Mouse (Mus musculus) heart, postnatal 14 days (tissue): ENCODE measurements around the gene Il23r. TPM values are rescaled to one million over a fixed set of nuclear protein-coding genes. Genes with fewer than 3 reads are reported as not detected.
"Not testable (repeated sequence)": the region's sequence is repeated elsewhere in the genome, so short reads cannot be mapped to it uniquely, and the experiment has no call there.

Experiments used
- DNase-seq, 2 experiments: peaks; one replicate each; pipeline ENCODE4 v3.0.0; 2021 to 2022
- intact Hi-C: fragments of 180-260 bp; cut with DNase I; formaldehyde crosslinking; loops from one replicate; pipeline ENCODE4 v1.15.1; 2025
- long read RNA-seq, 2 experiments: library from polyadenylated mRNA; stranded (forward); transcript quantifications; one replicate each; pipeline ENCODE4 v2.0.0; 2021
- total RNA-seq, 2 experiments: library from RNA; stranded (reverse); gene quantifications; 2 replicates each; pipeline ENCODE4 v1.2.3; 2021

Il23r gene
- total RNA-seq: not detected
- long read RNA-seq, experiment 1: 0 reads
- long read RNA-seq, experiment 2: 0 reads

DNA sequence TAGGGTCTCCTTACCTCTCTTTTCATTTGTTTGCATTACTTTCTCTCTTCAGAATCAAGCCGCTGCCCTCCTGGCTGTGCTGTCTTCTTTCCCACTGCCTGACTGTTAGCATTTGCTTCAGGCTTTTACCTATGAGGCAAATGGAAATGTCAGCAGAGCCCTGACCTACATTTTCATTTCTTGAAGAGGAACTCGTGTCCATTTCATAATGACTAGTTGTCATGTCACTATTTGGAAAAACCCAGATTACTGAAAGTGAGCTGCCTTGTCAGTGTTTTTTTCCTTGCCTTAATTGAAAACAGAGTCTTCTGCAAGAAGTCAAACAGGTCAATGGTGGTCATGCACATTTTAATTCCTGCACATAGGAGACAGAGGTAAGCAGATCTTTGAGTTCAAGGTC lies at the start of gene Il23r:
Il23r (minus strand) TSS at position 101 of the 400 bp plus-strand sequence.
- intact Hi-C loops: no loop called here
- DNase-seq: no peak

DNA sequence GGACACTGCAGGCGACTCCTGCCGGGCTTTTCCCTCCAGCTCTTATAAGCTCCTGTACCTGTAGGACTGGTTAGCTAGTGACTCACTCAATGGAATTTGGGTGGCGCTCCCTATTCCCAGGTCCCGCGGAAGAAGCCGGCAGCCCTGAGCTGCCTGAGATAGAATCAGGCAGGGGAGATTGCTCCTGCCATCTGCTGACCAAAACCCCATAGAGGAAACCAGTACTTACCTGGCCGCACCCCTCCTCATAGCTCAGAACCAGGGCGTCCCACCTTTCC lies 44.1 kb upstream of the Il23r start, which contains the start of gene Tacstd2:
Tacstd2 (minus strand) TSS at position 20 of the 278 bp plus-strand sequence.
- intact Hi-C loops: no loop called here

DNA sequence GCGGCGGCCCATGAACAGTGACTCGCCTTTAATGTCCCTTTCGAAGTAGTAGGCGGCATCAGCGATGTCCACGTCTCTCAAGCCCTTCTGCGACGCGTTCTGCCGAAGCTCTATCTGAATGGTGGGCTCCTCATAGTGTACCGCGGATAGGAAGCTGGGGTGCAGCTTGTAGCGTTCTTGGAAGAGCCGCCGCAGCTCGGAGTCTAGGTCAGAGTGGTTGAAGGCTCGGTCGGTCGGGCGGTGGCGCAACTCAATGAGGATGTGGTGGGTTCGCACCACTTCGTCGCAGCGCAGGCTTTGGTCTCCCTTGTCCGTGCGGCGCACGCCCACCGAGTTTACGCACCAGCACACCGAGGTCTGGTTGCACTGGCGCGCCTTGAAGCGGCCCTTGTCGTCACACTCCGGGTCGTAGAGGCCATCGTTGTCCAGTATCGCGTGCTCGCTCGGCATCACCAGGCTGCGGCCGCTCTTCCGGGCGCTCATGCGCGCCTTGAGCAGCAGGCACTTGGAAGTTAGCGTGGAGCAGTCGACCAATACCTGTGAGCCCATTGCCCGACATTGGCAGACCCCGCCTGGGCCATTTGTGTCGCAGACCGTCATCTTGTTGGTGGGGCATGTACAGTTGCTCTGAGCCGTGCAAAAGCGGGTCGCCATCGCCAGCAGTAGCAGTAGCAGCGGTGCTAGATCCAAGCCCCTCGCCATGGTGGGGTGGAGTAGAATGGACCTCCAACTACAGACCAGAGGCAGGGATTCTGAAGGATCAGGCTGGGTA lies 43.5 kb upstream of the Il23r start:
- DNase-seq: no peak
- intact Hi-C loops: no loop called here

More for the DNA sequence above, 44.1 kb upstream of the Il23r start, which contains the start of gene Tacstd2:
- no peak for DNase-seq

DNA sequence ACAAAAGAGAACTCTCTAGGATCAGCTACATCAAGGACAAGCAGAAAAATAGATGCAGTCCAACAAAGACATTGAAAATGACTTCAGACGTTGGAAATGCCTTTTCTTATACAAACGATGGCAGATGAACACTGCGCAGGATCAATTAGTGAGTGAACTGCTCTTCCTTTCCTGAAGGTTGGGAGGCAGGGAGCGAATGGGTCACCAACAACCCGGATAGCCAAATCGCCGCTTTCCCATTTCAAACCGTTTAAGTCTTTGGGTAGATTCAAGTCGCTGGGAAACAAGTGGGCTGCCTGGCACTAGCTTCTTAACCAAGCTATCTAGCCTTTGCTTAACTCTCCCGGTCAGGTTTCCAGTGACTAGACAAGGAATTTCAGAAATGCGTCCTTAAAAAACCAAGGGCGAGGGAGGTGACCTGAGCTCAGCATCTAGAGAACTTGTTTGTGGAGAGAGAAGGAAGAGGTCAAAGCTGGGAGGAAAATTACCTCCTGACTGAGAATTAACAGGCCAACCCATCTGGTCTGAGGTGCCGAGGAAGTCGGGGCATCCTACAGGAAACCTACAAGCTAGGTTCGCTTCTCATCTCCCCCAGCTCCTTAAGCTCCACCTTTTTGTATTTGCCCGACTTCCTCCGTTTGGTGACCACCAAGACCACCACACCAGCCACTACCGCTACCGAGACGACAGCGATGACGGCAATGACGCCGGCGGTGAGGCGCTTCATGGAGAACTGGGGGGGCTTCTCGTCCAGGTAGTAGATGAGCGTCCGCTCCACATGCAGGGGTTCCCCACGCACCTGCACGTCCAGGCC lies 42.7 kb upstream of the Il23r start:
- DNase-seq: no peak
- intact Hi-C loops: no loop called here

DNA sequence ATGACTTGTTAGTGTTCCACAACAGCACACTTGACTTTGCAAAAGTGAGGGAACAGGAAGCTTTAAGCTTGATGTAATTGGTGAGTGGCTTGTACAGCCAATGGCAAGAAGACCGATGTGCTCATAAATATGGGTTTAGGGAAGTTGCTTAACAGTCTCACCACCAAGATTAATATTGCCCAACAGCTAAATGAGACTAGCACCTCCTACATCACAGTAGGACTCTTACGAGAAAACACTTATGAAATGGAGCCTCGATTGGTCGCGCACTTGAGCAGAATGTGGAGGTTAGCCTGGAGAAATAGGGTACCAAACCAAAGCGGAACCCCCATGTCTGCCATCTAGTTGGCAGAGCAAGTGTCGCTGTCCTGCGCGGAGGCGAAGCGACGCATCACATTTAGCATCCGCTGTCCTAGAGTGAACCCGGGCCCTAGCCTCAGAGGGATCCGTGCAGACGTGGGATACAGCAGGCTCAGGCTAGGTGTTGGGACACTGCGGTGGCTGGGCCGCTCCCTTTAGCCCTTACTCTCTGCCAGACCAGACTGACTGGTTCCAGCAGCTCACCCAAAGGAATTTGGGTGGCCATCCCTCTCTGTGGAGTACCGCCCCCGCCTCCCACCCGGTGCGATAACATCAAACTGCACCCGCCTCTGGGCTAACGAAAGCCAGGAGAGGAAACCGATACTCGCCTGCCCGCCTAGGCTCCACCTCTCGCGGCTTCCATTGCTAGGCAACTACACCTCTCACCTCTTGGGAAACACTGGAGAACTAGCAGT lies 41.2 kb upstream of the Il23r start:
- intact Hi-C loops: no loop called here
- DNase-seq: no peak

- intact Hi-C loops: no loop called here
- no peak for DNase-seq
Observed at GRCm38 (mm10) chr6:67531822-67532162, 40.1 kb upstream of the Il23r start.

- no peak for DNase-seq
- intact Hi-C loops: no loop called here
Observed at GRCm38 (mm10) chr6:67530992-67531821, 39.6 kb upstream of the Il23r start.

- intact Hi-C loops: no loop called here
- no peak for DNase-seq
Observed at GRCm38 (mm10) chr6:67526356-67526755, 34.7 kb upstream of the Il23r start.

DNA sequence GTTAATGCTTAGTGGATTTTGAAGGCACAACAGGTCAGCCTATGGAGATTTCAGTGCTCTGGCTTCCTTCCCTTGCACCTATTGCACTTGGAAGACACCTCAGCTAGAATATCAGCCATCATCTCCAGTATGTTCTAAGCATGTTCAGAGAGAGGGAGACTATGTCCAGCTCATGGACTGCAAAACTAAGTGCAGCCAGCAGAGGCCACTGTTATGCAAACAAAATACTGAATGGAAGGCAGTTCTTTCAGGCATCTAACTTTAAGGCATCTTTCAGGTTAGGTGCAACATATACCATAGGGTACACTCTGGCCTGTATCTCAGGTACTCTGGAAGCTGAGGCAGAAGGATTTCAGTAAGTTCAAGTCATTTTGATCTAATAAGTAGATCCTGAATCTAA lies 19.1 kb upstream of the Il23r start:
- DNase-seq: peak; percentile 10 to 53
- intact Hi-C loops: no loop called here

DNA sequence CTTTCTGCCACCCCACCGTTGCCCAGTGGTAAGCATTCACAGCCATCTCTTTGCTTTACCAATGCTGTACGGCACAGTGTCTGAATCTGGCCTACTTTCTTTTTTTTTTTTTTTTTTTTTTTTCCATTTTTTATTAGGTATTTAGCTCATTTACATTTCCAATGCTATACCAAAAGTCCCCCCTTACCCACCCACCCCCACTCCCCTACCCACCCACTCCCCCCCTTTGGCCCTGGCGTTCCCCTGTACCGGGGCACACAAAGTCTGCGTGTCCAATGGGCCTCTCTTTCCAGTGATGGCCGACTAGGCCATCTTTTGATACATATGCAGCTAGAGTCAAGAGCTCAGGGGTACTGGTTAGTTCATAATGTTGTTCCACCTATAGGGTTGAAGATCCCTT lies 10.3 kb upstream of the Il23r start:
- intact Hi-C loops, DNase-seq: not testable (repeated sequence)

DNA sequence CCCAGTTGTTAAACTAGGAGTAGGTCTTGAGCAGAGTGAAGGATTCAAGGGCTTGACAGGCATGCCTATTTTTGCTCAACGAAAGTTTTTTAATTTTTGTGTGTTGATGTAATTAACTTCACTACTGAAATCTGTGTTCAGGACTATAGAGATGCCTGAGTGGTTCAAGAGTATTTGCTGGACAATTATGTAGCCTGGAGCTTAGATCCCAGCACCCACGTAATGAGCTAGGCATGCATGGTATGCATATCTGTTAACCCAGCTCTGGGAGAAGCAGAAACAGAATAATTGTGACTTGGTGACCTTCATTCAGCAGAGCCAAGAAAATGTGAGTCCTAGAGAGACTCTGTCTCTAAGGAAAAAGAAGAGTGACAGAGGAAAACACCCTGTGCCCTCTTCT lies 10.6 kb downstream of the Il23r start:
- DNase-seq: no peak
- intact Hi-C loops: no loop called here

GRCm38 (mm10) chr6:67471242-67471641 lies 20.4 kb downstream of the Il23r start:
- DNase-seq: no peak

DNA sequence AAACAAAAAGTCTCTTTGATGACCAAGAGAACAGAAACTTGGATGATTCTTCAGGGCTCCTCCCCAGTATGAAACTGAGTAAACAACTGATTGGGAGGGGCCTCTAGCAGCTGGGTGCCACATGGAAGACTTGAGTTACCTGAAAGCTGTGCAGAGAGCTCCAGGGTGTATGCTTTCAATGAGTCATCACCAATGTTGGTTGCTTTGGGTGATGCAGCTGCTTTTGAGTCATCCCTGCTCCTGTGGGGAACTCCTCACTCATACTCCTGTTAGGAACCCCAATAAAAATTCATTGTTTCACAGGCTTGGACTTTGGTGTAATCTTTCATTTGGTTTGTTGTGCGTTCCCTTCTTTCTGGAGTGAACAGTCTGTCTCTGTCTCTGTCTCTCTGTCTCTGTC lies 32.2 kb downstream of the Il23r start:
- no peak for DNase-seq
- intact Hi-C loops: no loop called here

More at GRCm38 (mm10) chr6:67471242-67471641, 20.4 kb downstream of the Il23r start:
- intact Hi-C loops: no loop called here

- intact Hi-C loops: no loop called here
- peak in 1 of 2 experiments; percentile 20 for DNase-seq
Observed at GRCm38 (mm10) chr6:67451330-67451729, 40.3 kb downstream of the Il23r start.

DNA sequence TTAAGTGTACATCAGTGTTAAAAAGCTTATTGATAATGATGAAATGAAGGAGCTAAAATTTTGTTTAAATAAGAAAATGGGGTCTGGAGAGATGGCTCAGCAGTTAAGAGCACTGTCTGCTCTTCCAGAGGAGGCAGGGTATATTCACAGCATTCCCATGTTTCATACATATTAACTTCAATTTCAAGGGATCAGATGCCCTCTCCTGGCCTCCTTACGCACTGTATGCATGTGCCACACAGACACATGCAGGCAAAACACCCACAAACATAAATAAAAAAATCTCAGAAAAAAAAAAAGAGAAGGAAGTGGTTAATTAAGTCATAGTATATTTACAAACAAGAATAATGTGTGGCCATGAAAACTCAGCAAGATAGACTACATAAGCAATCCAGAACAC lies 45.8 kb downstream of the Il23r start:
- intact Hi-C loops: no loop called here
- no peak for DNase-seq

GRCm38 (mm10) chr6:67443124-67443523 lies 48.5 kb downstream of the Il23r start:
- intact Hi-C loops: no loop called here
- no peak for DNase-seq

GRCm38 (mm10) chr6:67437814-67438385 lies 53.8 kb downstream of the Il23r start:
- intact Hi-C loops: loop anchor here (5.0 kb wide), 1 partner anchor 266 kb away; no protein-coding TSS in a partner anchor

DNA sequence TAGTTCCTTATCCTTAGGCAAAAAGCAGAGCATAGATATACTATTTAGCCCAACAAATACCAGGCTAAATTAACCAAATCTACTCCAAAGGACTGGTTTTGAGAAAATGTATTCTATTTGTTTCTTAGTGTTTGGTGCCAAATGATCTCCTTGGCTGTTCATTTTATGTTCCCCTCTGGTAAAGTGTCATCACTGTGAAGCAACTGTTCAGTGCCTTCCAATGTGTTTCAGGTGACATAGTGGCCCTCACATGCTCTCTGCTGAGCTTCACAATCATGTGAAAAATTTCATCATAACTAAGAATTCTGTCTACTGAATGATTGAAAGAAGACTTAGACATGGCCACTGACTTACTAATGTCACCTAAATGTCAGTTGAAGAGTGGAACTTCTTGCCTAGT lies 54.6 kb downstream of the Il23r start:
- intact Hi-C loops: loop anchor here (5.0 kb wide), 1 partner anchor 265 kb away; no protein-coding TSS in a partner anchor
- DNase-seq: no peak

More at GRCm38 (mm10) chr6:67437814-67438385, 53.8 kb downstream of the Il23r start:
- peak in 1 of 2 experiments; percentile 2 for DNase-seq

- no peak for DNase-seq
- intact Hi-C loops: loop anchor here (5.0 kb wide), 1 partner anchor 264 kb away; no protein-coding TSS in a partner anchor
Observed at GRCm38 (mm10) chr6:67436295-67436694, 55.4 kb downstream of the Il23r start.
